Mouse (Mus musculus): Measurements from ENCODE around the gene Sergef.

Sergef gene

GRCm38 (mm10) chr7:46404756-46405155 lies 234.9 kb downstream of the Sergef start:
- no peak for DNase-seq (ENCODE audit: low read depth, low spot score)

DNA sequence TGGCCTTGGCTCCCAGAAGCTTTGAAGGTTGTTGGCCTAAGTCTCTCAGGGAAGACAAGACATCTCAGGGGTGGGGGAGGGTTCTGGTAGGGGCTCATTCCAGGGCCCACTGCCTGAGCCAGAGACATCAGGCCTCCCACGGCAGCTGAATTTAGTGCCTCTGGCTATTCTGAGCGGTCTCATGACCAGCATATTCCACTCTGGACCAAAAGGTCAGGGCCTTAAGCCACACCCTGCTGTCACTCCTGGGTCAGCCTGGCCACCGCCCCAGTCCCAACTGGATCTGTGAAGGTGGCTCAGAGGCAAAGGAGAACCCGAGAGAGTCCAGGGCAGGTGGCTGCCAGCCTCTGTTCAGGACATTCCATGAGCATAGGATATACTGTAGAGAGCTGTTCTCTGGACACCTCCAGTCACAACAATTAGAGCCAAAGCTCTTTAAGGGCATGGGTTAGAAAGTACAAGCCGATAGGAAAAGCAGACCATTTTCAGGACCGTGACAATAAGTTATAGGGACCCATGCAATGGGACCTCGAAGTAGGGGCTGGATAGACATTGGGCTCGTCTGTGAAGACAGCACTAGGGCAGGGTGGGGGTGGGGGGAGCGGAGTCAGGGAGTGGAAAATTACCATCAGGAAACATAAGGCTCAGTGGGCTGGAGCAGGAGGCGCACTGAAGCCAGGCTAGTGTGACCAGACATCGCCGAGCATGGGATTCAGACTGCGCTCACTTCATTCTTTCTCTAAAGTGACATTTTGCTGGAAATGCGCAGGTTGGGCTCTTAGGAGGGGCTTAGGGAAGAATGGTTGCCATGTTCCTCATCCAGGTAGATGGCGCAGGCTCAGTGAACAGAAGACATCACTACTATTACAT lies 235.8 kb downstream of the Sergef start:
- DNase-seq (ENCODE audit: low read depth, low spot score) = no peak

DNA sequence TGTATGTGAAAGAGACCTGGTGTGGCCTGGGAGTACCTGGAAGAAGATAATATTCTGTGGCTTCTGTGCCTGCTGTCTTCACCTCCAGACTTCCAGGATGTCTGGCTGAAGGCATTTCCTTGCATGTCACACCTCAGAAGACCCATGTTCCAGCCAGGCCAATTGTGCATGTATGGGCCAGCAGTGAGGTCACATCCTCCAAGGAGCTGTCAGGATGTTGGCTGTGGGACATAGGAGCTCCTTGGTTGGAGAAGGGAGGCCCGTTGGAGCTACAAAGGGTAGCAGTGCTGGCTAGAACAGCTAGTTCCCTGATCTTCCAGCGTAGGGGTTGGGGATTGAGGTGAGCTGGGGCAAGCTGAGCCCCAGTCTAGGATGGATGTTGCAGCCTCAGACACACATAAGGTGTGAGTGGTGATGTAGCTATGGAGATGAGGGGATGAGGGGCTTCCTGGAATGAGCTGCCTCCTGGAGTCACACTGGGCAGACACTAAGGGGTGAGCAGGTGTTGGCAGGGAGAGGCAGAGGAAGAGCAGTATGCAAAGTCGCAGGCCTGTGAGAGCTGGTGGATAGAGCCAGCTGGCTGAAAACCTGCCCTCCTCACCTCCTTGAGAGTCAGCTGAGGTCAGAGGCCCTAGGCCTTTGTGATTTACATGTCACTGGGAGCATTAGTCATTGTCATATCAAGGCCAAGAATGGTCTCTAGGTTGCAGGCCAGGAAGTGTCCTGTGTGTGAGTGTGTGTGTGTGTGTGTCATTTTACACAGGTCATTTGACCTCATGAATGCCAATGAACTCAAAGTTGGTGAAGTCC lies 238.0 kb downstream of the Sergef start:
- DNase-seq (ENCODE audit: low read depth, low spot score) = no peak

- no peak for DNase-seq (ENCODE audit: low read depth, low spot score)
Observed at GRCm38 (mm10) chr7:46400346-46400745, 239.3 kb downstream of the Sergef start.

DNA sequence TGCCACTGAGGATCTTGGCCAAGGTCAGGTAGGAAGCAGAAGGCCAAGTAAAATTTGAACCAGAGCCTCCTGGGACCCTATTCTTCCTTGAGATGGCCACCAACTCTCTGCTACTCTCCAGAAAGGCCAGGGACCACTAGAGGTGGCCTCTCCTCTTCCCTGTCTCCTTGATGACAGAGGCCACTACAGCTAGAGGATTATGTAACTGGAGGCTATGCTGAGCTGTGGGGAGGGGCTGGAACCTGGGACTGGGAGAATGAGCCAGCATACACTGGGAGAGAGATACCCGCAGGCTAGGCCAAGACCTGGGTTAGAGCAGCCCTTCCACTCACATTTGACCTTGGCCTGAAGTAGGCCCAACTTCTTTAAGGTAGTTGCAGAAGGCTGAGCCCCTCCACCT lies 239.9 kb downstream of the Sergef start:
- DNase-seq (ENCODE audit: low read depth, low spot score) = no peak

DNA sequence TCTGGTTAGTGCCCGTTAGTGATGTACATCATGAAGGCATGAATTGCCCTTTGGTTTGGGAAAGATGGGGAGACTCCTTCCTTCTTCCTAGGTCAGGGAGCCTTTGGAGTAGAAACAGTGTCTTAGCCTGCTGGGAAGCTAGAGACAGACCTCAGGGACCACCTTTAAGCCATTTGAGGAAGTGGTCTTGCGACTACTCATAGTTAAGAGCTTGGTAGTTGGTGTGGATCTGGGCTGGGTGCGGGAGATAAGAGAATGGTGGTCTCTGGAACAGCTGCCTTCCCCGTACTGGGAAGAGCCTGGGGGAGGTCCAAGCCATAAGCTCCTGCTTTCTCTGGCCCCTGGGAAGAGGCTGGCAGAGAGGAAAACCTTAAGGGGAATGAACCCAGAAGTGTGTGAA lies 241.0 kb downstream of the Sergef start:
- no peak for DNase-seq (ENCODE audit: low read depth, low spot score)

DNA sequence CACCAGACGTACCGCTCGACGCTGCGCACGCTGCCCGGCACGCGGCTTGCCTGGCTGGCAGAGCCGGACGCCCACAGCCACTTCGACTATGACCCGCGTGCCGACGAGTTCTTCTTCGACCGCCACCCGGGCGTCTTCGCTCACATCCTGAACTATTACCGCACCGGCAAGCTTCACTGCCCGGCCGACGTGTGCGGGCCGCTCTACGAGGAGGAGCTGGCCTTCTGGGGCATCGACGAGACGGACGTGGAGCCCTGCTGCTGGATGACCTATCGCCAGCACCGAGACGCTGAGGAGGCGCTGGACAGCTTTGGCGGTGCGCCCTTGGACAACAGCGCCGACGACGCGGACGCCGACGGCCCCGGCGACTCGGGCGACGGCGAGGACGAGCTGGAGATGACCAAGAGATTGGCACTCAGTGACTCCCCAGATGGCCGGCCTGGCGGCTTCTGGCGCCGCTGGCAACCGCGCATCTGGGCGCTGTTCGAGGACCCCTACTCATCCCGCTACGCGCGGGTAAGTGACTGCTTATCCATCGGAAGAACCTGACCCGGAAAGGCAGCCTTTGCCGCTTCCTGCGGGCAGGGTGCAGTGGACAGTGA lies 241.8 kb downstream of the Sergef start:
- no peak for DNase-seq (ENCODE audit: low read depth, low spot score)

- DNase-seq (ENCODE audit: low read depth, low spot score) = no peak
Observed at GRCm38 (mm10) chr7:46396928-46397731, 242.5 kb downstream of the Sergef start.

DNA sequence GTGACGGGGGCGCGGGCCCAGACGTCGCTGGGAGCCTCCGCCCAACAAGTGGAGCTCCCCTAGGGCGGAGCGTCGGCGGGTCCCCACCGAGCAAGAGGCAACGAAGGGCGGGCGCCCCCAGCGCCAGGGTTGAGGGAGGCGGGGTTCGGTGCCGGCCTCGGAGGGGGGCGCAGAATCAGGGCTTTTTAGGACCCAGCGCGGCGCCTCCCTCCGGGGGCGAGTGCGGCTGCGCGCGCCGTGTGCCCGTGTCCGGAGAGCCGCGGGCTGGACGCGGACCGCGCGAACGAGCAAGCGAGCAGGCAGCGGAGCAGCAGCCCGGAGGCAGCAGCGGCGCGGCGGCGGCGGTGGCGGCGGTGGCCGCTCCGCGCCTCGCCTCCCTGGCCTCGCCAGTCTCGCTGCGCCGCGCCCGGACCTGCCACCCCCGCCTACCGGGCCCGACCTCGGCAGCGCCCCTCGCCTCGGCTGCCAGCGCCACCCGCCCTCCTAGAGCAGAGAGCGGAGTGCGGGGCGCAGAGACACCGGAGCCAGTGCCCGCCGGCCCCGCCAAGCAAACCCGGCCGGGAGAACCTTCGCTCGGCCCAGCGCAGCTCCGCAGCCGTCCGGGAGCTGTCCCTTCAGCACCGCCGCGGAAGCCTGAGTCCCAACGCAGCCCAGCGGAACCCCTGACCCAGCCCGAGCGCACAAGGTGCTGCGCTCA lies 243.2 kb downstream of the Sergef start, which contains the start of gene Kcnc1:
TSS of gene Kcnc1 (plus strand) at position 267 of the 697 bp plus-strand sequence.
- DNase-seq (ENCODE audit: low read depth, low spot score) = no peak

DNA sequence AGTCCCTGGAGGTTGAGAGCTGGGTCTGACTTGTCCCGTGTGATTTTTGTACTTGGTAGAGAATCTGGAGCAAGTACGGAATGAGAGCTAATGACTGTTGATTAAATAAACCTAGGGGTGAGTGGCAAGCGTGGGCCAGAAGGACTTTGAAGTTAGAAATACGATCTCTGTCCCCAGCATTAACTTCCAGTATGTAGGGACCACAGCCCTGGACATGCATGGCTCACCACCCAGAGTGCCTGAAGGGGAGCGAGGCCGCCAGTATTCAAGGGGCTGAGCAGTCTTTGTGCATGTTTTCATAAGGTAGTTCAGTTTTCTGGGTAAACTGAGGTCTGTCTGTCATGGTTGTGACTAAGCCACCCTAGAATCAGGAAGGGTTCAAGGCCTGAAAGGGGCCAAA lies 244.0 kb downstream of the Sergef start:
- no peak for DNase-seq (ENCODE audit: low read depth, low spot score)

DNA sequence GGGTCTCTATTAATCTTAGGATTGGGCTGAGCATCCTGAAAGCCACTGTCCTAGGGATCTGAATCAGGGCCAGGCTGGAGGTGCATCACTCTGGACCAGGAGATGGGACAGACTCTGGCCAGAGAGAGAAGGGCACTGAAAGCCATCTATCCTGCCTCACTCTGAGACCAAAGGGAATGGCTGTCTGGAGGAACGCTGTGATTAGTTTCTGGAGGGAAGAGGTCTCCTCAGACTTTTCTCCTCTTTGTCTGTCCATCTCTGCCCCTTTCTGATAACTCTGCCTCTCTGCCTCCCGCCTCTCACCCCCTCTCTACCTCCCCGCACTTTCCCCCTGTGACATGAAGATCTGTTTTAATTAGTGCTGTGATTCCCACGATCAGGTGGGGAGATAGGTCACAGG lies 244.7 kb downstream of the Sergef start:
- DNase-seq (ENCODE audit: low read depth, low spot score) = no peak

DNA sequence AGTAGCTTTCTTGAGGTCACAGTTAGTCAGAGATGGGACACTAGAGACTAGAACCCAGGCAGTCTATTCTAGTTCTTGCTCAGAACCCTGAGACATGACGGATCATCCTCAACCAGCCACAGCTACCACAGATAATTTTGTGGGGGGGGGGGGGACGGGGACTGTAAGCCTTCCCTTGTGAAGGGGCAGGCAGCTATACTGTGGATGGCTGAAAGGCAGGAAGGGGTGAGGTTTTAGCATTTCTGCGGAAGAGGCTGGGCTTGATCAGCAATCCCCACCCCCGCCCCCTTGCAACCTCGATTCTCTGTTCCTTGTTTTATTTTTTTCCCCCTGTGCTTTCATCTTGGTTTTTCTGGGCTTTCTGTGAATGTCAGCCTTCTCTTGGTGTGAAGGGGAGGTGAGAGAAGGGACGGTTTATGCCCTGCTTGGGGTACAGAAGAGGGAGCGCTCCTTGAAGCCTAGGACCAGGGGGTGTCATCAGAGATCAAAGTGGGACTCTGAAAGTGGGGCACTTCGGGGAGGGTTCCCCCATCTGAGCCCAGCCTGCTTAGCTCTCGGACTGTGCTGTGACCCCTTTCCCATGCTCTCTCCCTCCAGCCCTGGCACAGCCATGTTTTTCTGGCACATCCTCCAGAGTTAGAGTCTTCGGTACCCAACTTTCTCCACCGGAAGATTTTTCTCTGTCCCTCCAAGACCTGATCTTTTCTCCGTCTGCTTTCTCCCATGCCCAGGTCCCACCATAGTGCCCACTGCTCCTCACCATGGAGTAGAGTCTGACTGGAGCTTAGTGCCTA lies 245.7 kb downstream of the Sergef start:
- DNase-seq (ENCODE audit: low read depth, low spot score) = no peak
